ENCODE assay signal across 9 mouse cellular contexts in the genomic region with DNA sequence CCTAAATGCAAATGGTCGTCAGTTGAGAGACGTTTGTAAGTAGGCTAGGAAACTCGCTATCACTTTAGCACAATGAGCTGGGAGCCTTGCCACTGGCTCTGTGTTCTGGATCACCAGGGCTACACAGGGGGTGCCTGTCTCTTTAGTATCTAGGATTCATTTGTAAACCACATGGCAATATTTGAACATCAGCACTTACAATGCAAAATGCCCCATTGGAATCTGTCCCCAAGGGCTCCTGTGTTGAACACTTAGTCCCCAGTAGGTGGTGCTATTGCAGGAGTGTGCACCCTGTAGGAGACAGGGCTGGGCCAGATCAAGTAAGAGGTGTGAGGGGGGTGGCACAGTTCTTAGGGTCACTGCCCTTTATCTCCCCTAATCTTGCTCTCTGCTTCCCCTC.
A peak's percentile ranks its signal among the peaks of the same experiment; 100 is the strongest.
DNase-seq lines count a peak whose midpoint lies in the region; ATAC-seq and TF ChIP-seq lines count a peak whose summit lies in the region.
"Had no signal": no experiment of that assay in that cellular context is flagged by ENCODE, and none has a peak within 500 bp of the region (broad histone marks: within the 10 kb centered on the region; RNA-seq: fewer than 3 reads in every experiment).

No protein-coding gene starts in this region.

- WGBS in lung, adult 2 months, result 95% methylated on average over 3 of the region's 3 CpGs
- 95% methylated on average over 3 of the region's 3 CpGs for WGBS in stomach, postnatal 0 days

- DNase-seq in cerebellum, adult 11-12 months, result no peak
- no peak for DNase-seq in lung, adult 2 months
- no peak for DNase-seq in lung, postnatal 25 days (ENCODE audit: low spot score)
- DNase-seq in embryo, embryonic 11 days, result peak; percentile 65
- no peak for DNase-seq in stomach, postnatal 0 days (ENCODE audit: low spot score)
- DNase-seq in cerebellum, adult 9-10 months, result no peak
- DNase-seq in gastrocnemius, adult 8-10 months (ENCODE audit: low spot score in 2 of 2), result no peak

- H3K27ac ChIP-seq in stomach, postnatal 0 days (replicated peaks), result no peak overlapping the region
- H3K27ac ChIP-seq: limb, embryonic 13.5 days had no signal

- peak; percentile 31; the same call in 1 of the 2 replicates for TF ChIP-seq CTCF in lung, adult 2 months (IDR thresholded peaks at IDR 0.05; ENCODE audit: insufficient read depth, low read length)
- peak; percentile 69 for TF ChIP-seq CTCF in stomach, postnatal 0 days (IDR thresholded peaks at IDR 0.05; ENCODE audit: low read depth)

- no peak overlapping the region for H3K4me2 ChIP-seq in stomach, postnatal 0 days (replicated peaks; ENCODE audit: low read depth)
- H3K4me2 ChIP-seq: limb, embryonic 13.5 days had no signal

- H3K9me3 ChIP-seq in stomach, postnatal 0 days (ENCODE audit: control insufficient read depth, low read length), result no peaks in the 10 kb centered on the region
- H3K9me3 ChIP-seq: limb, embryonic 13.5 days had no signal

- no peaks in the 10 kb centered on the region for H3K27me3 ChIP-seq in stomach, postnatal 0 days (ENCODE audit: control insufficient read depth, insufficient read depth, low read length)
- H3K27me3 ChIP-seq: limb, embryonic 13.5 days had no signal

- H3K4me1 ChIP-seq in lung, adult 2 months (ENCODE audit: control insufficient read depth, insufficient read depth, low read length), result no peaks in the 10 kb centered on the region
- no peaks in the 10 kb centered on the region for H3K4me1 ChIP-seq in stomach, postnatal 0 days (replicated peaks; ENCODE audit: control insufficient read depth, insufficient read depth)

- TF ChIP-seq POLR2A in lung, adult 2 months (IDR thresholded peaks at IDR 0.05; ENCODE audit: borderline replicate concordance, extremely low read depth, low read depth, low read length), result no peak

- no peak for TF ChIP-seq EP300 in stomach, postnatal 0 days (optimal IDR thresholded peaks at IDR 0.05)

- ATAC-seq in cerebellum, adult (ENCODE audit: insufficient number of reproducible peaks, low FRiP score, low TSS enrichment), result peak; percentile 45; the same call in 1 of the 2 replicates
- ATAC-seq in stomach, postnatal 0 days (ENCODE audit: low FRiP score, low TSS enrichment), result no peak

- H3K4me3 ChIP-seq in lung, adult 2 months (replicated peaks; ENCODE audit: extremely low read depth, low read depth, low read length), result no peak overlapping the region
- no peak overlapping the region for H3K4me3 ChIP-seq in stomach, postnatal 0 days (ENCODE audit: low read depth, low read length)
- H3K4me3 ChIP-seq: limb, embryonic 13.5 days had no signal

- no peaks in the 10 kb centered on the region for H3K36me3 ChIP-seq in stomach, postnatal 0 days (ENCODE audit: control insufficient read depth, insufficient read depth, low read length)
- H3K36me3 ChIP-seq: limb, embryonic 13.5 days had no signal

- H3K9ac ChIP-seq in stomach, postnatal 0 days (ENCODE audit: low read length), result no peak overlapping the region
- H3K9ac ChIP-seq: limb, embryonic 13.5 days had no signal
